Mouse (Mus musculus) midbrain, embryonic 14.5 days (tissue): ENCODE results near the gene Agtpbp1. TPM values are rescaled to one million over a fixed set of nuclear protein-coding genes. Genes with fewer than 3 reads are reported as not detected.

ENCODE experiments used
- ATAC-seq: fragments of 200-750 bp; cut with Nextera tagmentation; 2 replicates; pipeline ENCODE4 v1.8.0; 2017; ENCODE audit warnings: moderate number of reproducible peaks, moderate library complexity; ENCODE audit not compliant: low FRiP score, low TSS enrichment
- DNase-seq: peaks from one replicate; pipeline ENCODE4 v3.0.0-alpha.2; 2015
- H3K27ac ChIP-seq: fragments of 300-500 bp; sonication (generic); replicated peaks from 2 replicates; pipeline ENCODE4 v1.5.1; 2014; ENCODE audit warnings: mild to moderate bottlenecking, low read depth, low read length, moderate library complexity
- H3K27me3 ChIP-seq: fragments of 300-500 bp; sonication (generic); 2 replicates; pipeline ENCODE4 v1.6.1; 2014; ENCODE audit warnings: low read length, control low read depth, mixed read lengths; ENCODE audit not compliant: control insufficient read depth, insufficient read depth
- H3K36me3 ChIP-seq: fragments of 300-500 bp; sonication (generic); 2 replicates; pipeline ENCODE4 v1.6.1; 2014; ENCODE audit warnings: low read length, control low read depth; ENCODE audit not compliant: control insufficient read depth, insufficient read depth
- H3K4me1 ChIP-seq: fragments of 300-500 bp; sonication (generic); 2 replicates; pipeline ENCODE4 v1.6.1; 2014; ENCODE audit warnings: mild to moderate bottlenecking, antibody characterized with exemption, low read length, control low read depth; ENCODE audit not compliant: control insufficient read depth, insufficient read depth
- H3K4me2 ChIP-seq: fragments of 300-500 bp; sonication (generic); 2 replicates; pipeline ENCODE4 v1.6.1; 2014; ENCODE audit warnings: mild to moderate bottlenecking, low read length, moderate library complexity
- H3K4me3 ChIP-seq: fragments of 300-500 bp; sonication (generic); replicated peaks from 2 replicates; pipeline ENCODE4 v1.5.1; 2014; ENCODE audit warnings: low read depth, low read length
- H3K9ac ChIP-seq: fragments of 300-500 bp; sonication (generic); replicated peaks from 2 replicates; pipeline ENCODE4 v1.6.1; 2014; ENCODE audit warnings: mild to moderate bottlenecking, low read length, moderate library complexity
- H3K9me3 ChIP-seq: fragments of 300-500 bp; sonication (generic); 2 replicates; pipeline ENCODE4 v1.6.1; 2016; ENCODE audit warnings: low read length, control low read depth, mixed read lengths; ENCODE audit not compliant: control insufficient read depth
- WGBS: fragments of 180-500 bp; shearing (Covaris S2); extraction: QIAGEN DNeasy Blood & Tissue Kit; methylation state at CpG from one replicate; pipeline ENCODE4 v1.1.7; 2014; 5-methylcytosine and 5-hydroxymethylcytosine counted together
- polyA plus RNA-seq: library from polyadenylated mRNA; unstranded; fragments of >200 nt; fragmentation: Nextera tagmentation; extraction: Ambion mirVana; gene quantifications from 2 replicates; pipeline ENCODE4 v1.2.1, GENCODE M21; 2014

Gene Agtpbp1
- polyA plus RNA-seq, 1 experiment from 2014 or later: 82.6 TPM

GRCm38 (mm10) chr13:59439683-59440082 lies 145.3 kb downstream of the Agtpbp1 start:
- Histone ChIP-seq H3K36me3 (0 out of 2 replicates have a peak, but pooled peaks cover 2% of the 10 kb centered on the region), H3K27ac (no peak overlapping the region), H3K4me2 (no peak overlapping the region), H3K4me1 (no peaks in the 10 kb centered on the region), H3K9ac (no peak overlapping the region), H3K9me3 (no peaks in the 10 kb centered on the region), H3K27me3 (no peaks in the 10 kb centered on the region), H3K4me3 (no peak overlapping the region)
- 80% methylated on average over 1 of the region's 1 CpGs for WGBS
- DNase-seq: peak; percentile 44
- no peak for ATAC-seq

DNA sequence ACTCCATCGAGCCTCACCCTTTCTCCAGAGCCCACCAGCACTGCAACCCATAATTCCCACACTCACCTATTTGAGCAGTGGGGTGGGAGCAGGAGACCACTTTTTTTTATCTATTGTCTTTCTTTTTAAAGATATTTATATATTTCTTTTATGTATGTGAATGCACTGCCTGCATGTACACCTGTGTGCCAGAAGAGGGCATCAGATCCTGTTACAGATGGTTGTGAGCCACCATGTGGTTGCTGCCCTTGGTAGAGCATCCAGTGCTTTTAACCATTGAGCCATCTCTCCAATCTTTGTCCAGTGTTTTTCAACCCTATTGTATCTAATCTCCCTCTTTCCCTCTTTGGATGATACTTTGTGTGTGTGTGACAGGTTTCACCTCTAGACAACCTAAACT lies 150.5 kb downstream of the Agtpbp1 start:
- H3K27me3 ChIP-seq: no peaks in the 10 kb centered on the region
- no peak overlapping the region for H3K4me2 ChIP-seq
- DNase-seq (no peak), ATAC-seq (no peak)
- H3K27ac ChIP-seq: no peak overlapping the region
- H3K36me3 ChIP-seq: no peaks in the 10 kb centered on the region
- no peak overlapping the region for H3K4me3 ChIP-seq
- no peak overlapping the region for H3K9ac ChIP-seq
- 87% methylated on average over 1 of the region's 1 CpGs for WGBS
- H3K4me1 ChIP-seq: no peaks in the 10 kb centered on the region
- H3K9me3 ChIP-seq: no peaks in the 10 kb centered on the region

DNA sequence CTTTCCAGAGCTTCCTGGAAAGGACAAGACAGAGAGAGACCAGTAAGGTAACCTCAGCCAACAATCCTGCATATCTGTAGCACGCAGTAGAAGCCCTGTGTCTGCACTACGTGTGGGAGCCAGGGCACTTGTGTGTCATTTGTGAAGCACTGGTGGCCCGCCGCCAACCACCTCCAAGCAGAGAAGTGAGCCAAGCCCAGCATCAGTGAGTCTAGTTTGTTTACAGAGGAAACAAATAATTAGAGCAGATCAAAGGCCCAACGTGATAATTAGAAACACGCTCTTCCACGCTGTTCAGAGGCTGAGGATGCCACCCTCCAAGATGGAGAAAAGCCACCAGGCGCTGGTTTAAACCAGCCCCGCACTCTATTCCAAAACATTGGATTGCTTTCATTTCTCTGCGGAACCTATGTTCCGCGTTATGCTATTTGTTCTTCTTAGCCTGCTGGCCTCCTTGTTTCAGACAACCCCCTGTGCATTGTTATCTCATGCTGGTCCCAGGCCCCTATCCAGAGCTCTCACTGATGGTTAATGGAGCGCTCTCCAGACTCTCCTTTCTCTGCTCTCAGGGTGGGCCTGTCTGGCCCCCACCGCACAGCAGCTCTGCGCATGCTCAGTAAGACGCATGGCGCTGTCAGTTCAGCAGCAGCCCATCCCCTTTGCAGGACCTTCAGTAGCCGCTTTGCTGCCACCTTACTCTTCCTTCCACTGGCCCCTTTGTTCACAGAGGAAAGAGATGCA lies 153.7 kb downstream of the Agtpbp1 start:
- ATAC-seq: no peak; the same call in 1 of the 2 replicates
- H3K27me3 ChIP-seq: no peaks in the 10 kb centered on the region
- no peaks in the 10 kb centered on the region for H3K9me3 ChIP-seq
- H3K4me2 ChIP-seq: no peak overlapping the region
- no peak overlapping the region for H3K4me3 ChIP-seq
- DNase-seq: peak; percentile 66
- peak overlapping the region; percentile 45; the same call in 1 of the 2 replicates for H3K27ac ChIP-seq
- H3K4me1 ChIP-seq: no peaks in the 10 kb centered on the region
- WGBS: 69% methylated on average over 18 of the region's 18 CpGs
- no peaks in the 10 kb centered on the region for H3K36me3 ChIP-seq
- H3K9ac ChIP-seq: no peak overlapping the region

DNA sequence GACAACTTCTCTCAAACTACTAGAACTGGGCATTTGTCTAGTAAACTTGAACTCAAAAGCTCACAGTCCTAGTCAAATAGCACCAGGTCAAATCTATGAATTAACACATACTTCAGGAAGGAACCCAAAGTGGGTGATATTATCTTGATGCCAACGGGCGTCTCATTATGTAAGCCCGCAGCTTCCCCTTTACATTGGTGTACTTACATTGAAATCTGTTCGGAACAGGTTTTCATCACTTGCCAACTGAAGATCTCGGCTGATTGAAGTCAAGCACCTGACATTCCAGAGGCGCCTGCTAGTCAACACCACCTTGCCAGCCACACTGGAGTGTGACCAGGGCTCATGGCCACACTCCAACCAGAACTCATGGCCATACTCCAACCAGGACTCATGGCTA lies 155.7 kb downstream of the Agtpbp1 start:
- DNase-seq (no peak), ATAC-seq (no peak)
- Histone ChIP-seq H3K9me3 (no peaks in the 10 kb centered on the region), H3K27ac (no peak overlapping the region), H3K4me3 (no peak overlapping the region), H3K36me3 (no peaks in the 10 kb centered on the region), H3K9ac (no peak overlapping the region), H3K4me1 (no peaks in the 10 kb centered on the region), H3K27me3 (no peaks in the 10 kb centered on the region), H3K4me2 (no peak overlapping the region)
- WGBS: 95% methylated on average over 6 of the region's 6 CpGs

- WGBS: 57% methylated on average over 5 of the region's 5 CpGs
- ATAC-seq: no peak
- no peaks in the 10 kb centered on the region for H3K4me1 ChIP-seq
These were observed 161.2 kb downstream of the Agtpbp1 start for GRCm38 (mm10) chr13:59423871-59424270.

GRCm38 (mm10) chr13:59416530-59417230 lies 168.3 kb downstream of the Agtpbp1 start:
- Histone ChIP-seq H3K4me2 (no peak overlapping the region), H3K4me3 (no peak overlapping the region), H3K27ac (no peak overlapping the region), H3K4me1 (no peaks in the 10 kb centered on the region), H3K9me3 (no peaks in the 10 kb centered on the region), H3K9ac (no peak overlapping the region), H3K36me3 (no peaks in the 10 kb centered on the region), H3K27me3 (no peaks in the 10 kb centered on the region)
- DNase-seq: no peak
- WGBS: 91% methylated on average over 15 of the region's 15 CpGs
- no peak for ATAC-seq

More at GRCm38 (mm10) chr13:59423871-59424270, 161.2 kb downstream of the Agtpbp1 start:
- no peak overlapping the region for H3K4me2 ChIP-seq
- H3K4me3 ChIP-seq: no peak overlapping the region
- H3K36me3 ChIP-seq: no peaks in the 10 kb centered on the region
- no peak for DNase-seq
- no peak overlapping the region for H3K9ac ChIP-seq
- no peaks in the 10 kb centered on the region for H3K9me3 ChIP-seq
- H3K27me3 ChIP-seq: no peaks in the 10 kb centered on the region
- H3K27ac ChIP-seq: no peak overlapping the region

DNA sequence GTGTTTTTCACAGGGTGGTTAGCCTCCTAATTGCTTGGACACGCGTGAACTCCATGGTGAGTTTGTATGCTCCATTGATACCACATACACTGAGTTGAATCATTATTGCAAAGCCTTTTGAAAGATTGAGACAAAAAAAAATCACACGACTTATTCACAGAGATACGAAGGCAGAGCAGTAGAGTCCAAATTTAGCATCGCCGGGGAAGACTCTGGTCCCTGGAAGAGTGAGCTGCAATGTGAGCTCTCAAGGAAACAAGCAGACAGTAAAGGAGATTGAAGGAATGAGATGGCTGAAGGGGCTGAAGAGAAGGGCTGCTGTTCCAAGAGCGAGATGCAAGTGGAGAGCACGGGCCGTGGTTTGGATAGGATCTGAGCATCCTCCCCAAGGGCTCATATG lies 171.1 kb downstream of the Agtpbp1 start:
- H3K27ac ChIP-seq: no peak overlapping the region
- WGBS: 85% methylated on average over 9 of the region's 9 CpGs
- ATAC-seq (no peak), DNase-seq (no peak)
- no peaks in the 10 kb centered on the region for H3K9me3 ChIP-seq
- H3K4me2 ChIP-seq: no peak overlapping the region
- no peaks in the 10 kb centered on the region for H3K4me1 ChIP-seq
- H3K36me3 ChIP-seq: no peaks in the 10 kb centered on the region
- H3K9ac ChIP-seq: no peak overlapping the region
- no peaks in the 10 kb centered on the region for H3K27me3 ChIP-seq
- H3K4me3 ChIP-seq: no peak overlapping the region

DNA sequence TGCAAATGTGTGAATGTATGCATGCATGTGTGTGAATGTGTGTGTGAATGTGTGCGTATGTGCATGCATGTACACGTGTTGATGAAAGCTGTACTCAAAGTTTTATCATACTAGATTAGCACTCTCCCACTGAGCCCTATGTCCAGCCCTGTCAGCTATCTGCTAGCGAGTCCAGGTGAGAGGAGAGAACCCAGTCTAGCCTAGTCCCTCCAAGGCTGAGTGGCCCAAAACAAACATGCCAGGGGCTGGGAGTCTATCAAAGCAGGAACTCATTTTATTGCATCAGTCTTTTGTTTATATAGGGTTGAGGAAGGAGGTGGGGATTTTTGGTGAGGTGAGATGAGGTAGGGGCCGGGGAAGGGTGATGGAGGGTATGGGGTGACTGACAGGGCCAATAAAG lies 172.4 kb downstream of the Agtpbp1 start:
- Histone ChIP-seq H3K9me3 (no peaks in the 10 kb centered on the region), H3K27me3 (no peaks in the 10 kb centered on the region), H3K4me2 (no peak overlapping the region), H3K27ac (no peak overlapping the region), H3K9ac (no peak overlapping the region), H3K4me3 (no peak overlapping the region), H3K36me3 (no peaks in the 10 kb centered on the region), H3K4me1 (no peaks in the 10 kb centered on the region)
- no peak for ATAC-seq
- DNase-seq: no peak
- 96% methylated on average over 4 of the region's 4 CpGs for WGBS

GRCm38 (mm10) chr13:59407182-59407581 lies 177.8 kb downstream of the Agtpbp1 start:
- ATAC-seq (no peak), DNase-seq (no peak)
- H3K4me3 ChIP-seq: no peak overlapping the region
- no peak overlapping the region for H3K27ac ChIP-seq
- peaks cover 6% of the 10 kb centered on the region for H3K4me1 ChIP-seq
- H3K9ac ChIP-seq: no peak overlapping the region
- H3K27me3 ChIP-seq: no peaks in the 10 kb centered on the region
- no peaks in the 10 kb centered on the region for H3K36me3 ChIP-seq
- WGBS: 92% methylated on average over 6 of the region's 6 CpGs
- no peak overlapping the region for H3K4me2 ChIP-seq
- H3K9me3 ChIP-seq: no peaks in the 10 kb centered on the region
